Mouse (Mus musculus): ENCODE measurements around the gene Tnrc6a.
A peak's percentile ranks its signal among the peaks of the same experiment; 100 is the strongest.

Tnrc6a gene

DNA sequence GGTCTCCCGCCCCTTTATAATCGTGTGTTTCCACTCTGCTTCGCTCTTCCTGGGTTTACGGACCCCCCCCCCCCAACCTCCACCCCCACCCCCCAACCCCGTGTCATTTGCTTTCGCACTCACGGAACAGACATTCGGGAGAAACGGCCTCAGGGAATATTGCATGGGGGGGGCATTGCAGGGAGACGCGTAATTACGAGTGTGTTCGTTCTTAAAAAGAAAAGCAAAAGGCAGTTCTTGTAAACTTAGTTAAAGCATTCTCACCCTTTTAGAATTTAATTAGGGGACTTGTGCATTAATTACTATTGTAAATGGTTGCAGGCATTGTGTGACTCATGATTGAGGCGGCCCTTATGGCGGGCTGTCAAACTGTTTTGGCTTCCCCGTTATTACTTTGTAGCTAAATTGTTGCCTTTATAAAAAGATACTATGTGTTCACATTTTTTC lies 1.1 kb downstream of the Tnrc6a start:
- DNase-seq (ENCODE audit: low spot score in 2 of 2) = no peak

GRCm38 (mm10) chr7:123126056-123126455 lies 2.4 kb downstream of the Tnrc6a start:
- DNase-seq (ENCODE audit: low spot score in 2 of 2) = no peak

- DNase-seq (ENCODE audit: low spot score in 2 of 2) = no peak
These were observed 3.6 kb downstream of the Tnrc6a start for GRCm38 (mm10) chr7:123127301-123127700.

GRCm38 (mm10) chr7:123127981-123128380 lies 4.3 kb downstream of the Tnrc6a start:
- no peak for DNase-seq (ENCODE audit: low spot score in 2 of 2)

DNA sequence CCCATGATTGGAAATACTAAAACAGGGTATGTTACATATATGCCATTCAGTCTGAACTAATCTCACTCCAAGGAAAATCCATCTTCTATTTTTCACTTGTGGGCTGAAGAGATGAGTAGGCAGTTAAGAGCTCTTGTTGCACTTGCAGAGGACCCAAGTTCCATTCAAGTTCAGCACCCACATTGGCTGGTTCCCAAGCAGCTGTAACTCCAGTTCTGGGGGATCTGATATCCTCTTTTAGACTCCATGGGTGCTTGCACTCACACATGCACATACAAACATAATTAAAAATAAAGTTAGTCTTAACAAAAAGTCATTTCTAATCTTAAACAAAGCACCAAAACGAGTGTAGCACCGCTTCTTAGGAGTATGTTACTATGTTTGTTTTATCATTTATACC lies 5.4 kb downstream of the Tnrc6a start:
- no peak for DNase-seq (ENCODE audit: low spot score in 2 of 2)

DNA sequence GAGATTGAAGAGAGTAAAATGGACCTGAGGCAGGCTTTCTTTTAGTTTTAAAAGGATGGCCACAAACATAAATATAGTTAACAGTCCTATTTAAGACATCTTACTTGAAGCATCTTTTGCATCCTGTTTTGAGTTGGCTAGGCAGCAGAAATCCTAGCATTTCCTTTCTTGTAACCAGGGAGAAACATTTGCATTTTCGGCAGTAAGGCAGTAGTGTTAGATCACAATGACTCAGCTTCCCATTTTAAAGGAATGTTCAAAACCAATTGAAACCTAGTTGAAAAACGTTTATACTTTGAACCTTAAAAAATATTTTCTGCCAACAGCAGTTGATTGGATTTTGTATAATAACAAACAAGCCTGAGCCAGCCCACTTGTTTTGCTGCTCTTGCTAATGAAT lies 6.5 kb downstream of the Tnrc6a start:
- no peak for DNase-seq (ENCODE audit: low spot score in 2 of 2)

GRCm38 (mm10) chr7:123132401-123132800 lies 8.7 kb downstream of the Tnrc6a start:
- DNase-seq (ENCODE audit: low spot score in 2 of 2) = no peak

- DNase-seq (ENCODE audit: low spot score in 2 of 2) = no peak
These were observed 11.2 kb downstream of the Tnrc6a start for GRCm38 (mm10) chr7:123134876-123135275.

DNA sequence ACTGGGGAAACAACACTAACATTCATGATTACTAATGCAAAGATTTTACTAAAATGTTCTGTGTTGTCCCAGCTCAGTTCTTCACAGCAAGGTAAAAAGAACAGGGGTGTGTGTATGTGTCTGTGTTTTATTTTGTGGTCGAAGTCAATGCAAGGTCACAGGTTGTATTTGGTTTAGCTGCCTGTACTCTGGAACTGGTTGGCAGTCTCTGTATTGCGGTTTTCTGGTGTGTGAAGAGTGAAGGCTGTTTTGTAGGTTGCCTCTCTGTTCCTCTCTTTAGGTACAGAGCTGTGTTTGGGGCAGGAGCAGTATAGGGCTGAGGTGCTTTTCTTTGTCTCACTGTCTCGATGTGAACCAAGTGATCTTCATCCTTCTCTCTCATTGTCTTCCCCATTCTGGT lies 12.0 kb downstream of the Tnrc6a start:
- DNase-seq (ENCODE audit: low spot score in 2 of 2) = peak in 1 of 2 experiments; percentile 2

DNA sequence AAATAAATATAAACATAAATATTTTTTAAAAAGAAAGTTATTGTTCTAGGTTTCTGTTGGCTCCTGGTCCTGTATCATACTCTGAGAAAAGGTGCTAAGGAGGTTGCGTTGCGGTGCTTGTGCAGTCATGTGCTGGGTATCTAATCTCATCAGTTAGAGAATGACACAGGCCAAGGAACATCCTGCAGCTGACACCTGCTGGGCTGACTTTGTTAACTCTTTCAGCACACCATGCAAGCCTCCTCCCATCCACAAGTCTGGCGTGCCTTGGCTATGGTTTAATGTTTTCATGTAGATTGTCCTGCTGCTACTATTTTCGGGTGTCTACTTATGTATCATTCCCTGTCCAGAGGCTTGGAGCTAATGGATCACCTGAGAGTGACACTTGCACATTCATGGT lies 14.3 kb downstream of the Tnrc6a start:
- no peak for DNase-seq (ENCODE audit: low spot score in 2 of 2)

GRCm38 (mm10) chr7:123146141-123146846 lies 22.6 kb downstream of the Tnrc6a start:
- no peak for DNase-seq (ENCODE audit: low spot score in 2 of 2)

DNA sequence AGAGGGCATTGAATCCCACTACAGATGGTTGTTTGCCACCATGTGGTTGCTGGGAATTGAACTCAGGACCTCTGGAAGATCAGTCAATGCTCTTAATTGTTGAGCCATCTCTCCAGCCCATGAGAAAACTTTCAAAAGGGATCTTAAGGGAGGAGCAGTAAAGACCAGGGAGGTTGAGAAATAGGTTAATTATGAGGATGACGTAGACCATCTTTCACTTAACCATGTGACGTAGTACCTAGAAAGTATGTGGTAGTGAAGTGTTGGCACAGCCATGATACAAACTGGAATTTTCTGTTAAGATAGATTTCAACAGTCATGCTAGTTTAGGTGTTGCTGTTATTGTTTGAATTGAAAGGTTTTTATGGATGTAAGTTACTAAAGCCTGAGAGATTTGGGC lies 24.1 kb downstream of the Tnrc6a start:
- DNase-seq (ENCODE audit: low spot score in 2 of 2) = no peak

DNA sequence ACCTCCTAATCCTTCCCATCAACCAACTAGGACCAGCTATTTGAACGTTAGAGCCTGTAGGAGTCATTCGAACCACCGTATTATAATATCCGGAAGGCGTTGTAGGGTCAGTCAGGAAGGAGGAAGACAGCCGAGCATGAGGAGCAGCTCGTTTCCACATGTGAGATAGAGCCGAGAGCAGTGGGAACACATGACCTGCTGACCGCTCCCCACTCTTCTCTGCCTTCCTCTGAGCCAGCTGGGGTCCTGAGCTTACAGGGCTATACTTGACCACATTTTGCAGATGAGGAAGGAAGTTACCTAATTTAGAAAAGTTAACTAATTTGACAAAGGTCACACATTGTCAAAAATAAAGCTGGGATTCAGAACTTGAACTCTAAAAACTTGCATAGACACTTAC lies 25.2 kb downstream of the Tnrc6a start:
- no peak for DNase-seq (ENCODE audit: low spot score in 2 of 2)

GRCm38 (mm10) chr7:123162346-123162745 lies 38.7 kb downstream of the Tnrc6a start:
- DNase-seq (ENCODE audit: low spot score in 2 of 2) = no peak

DNA sequence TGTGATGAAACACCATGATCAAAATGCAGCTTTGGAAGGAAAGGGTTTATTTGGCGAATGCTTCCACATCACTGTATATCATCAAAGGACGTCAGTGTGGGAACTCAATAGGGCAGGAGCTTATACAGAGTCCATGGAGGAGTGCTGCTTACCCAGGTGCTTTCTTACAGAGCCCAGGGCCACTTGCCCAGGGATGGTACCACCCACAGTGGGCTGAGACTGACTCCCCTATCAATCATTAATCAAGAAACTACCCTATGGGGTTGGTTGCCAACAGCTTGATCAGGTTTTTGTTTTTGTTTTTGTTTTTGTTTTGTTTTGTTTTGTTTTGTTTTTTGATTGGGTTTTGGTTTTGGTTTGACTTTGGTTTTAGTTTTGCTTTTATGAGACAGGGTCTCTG lies 43.8 kb downstream of the Tnrc6a start:
- no peak for DNase-seq (ENCODE audit: low spot score in 2 of 2)

DNA sequence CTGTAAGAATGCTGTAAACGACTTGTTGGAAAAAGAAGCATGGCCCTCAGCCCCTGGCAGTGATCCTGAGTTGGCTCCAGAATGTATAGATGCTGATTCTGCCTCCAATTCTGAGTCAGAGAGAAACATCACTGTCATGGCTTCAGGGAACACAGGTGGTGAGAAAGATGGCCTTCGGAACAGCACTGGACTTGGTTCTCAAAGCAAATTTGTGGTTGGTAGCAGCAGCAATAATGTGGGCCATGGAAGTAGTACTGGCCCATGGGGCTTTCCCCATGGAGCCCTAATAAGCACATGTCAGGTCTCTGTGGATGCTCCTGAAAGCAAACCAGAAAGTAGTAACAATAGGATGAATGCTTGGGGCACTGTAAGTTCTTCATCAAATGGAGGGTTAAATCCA lies 45.9 kb downstream of the Tnrc6a start:
- no peak for DNase-seq (ENCODE audit: low spot score in 2 of 2)

GRCm38 (mm10) chr7:123172101-123172500 lies 48.4 kb downstream of the Tnrc6a start:
- DNase-seq (ENCODE audit: low spot score in 2 of 2) = no peak

- DNase-seq (ENCODE audit: low spot score in 2 of 2) = no peak
These were observed 53.5 kb downstream of the Tnrc6a start for GRCm38 (mm10) chr7:123177215-123177614.

DNA sequence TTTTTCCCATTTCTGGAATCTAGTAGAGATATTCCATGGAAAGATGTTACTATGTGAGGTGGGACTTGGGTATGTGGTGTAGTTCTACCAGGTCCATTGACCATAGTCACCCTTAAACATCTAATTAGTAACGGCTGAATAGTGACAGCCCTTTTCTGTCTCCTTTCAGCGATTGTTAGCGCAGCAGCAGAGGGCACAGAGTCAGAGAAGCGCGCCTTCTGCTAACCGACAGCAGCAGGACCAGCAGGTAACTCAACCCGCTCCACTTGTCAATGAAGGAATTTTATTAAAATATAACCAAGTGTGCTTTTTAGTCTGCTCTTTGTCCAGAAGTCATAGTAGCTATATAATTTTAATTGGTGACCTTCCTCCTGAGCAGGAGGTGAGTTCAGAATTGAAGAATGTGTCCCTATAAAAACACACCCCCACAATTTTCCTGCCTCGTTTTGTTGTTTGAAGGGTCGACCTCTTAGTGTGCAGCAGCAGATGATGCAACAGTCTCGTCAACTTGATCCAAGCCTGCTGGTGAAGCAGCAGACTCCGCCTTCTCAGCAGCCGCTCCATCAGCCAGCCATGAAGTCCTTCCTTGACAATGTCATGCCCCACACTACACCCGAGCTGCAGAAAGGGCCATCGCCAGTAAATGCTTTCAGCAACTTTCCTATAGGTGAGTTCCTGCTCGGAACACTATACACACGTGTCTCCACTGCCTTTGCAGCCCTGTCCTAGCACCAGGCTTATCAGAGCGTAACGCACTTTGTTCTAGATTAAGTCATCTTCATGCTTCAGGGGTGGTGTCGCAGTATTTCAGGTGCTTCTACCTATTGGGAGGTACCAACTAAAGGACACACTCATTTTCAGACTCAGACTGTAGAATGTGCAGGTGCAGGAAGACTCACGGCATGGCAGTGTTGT lies 58.4 kb downstream of the Tnrc6a start:
- no peak for DNase-seq (ENCODE audit: low spot score in 2 of 2)

DNA sequence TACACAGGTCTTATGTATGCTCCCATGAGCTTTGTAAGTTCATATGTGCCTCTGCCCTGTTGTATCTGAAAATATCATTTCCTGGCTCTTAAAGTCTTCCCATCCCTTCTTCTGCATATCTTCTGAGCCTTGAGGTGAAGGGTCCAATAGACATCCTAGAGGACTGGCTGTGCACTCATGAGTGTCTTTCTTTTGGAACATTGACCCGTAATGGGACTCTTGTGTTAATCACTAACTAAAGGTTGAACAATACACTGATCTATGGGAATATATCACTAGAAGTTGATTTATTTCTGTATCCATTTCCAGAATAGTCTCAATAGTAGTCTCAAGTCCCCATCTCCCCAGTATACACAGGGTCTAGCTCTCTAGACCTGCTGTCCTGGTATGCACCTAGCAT lies 61.2 kb downstream of the Tnrc6a start:
- no peak for DNase-seq (ENCODE audit: low spot score in 2 of 2)

DNA sequence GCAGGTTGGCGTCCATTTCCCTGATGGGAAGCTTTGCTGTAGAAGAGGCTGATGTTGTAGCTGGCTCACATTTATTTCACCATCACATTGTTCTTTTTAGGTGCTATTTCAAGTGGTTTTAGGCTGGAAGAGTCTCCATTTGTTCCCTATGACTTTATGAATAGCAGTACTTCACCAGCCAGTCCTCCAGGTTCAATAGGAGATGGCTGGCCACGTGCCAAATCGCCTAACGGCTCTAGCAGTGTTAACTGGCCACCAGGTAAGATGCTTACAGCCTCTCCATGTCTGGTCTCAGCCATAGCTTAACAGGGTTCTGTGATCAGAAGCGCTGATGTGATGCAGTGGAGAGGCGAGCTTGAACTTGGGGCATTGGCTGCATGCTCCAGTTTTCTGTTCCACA lies 62.8 kb downstream of the Tnrc6a start:
- DNase-seq (ENCODE audit: low spot score in 2 of 2) = no peak

GRCm38 (mm10) chr7:123187246-123187645 lies 63.6 kb downstream of the Tnrc6a start:
- no peak for DNase-seq (ENCODE audit: low spot score in 2 of 2)

- DNase-seq (ENCODE audit: low spot score in 2 of 2) = no peak
These were observed 64.8 kb downstream of the Tnrc6a start for GRCm38 (mm10) chr7:123188462-123188861.
